Mouse (Mus musculus) intestine, postnatal 0 days (tissue): ENCODE data around the gene Rae1. TPM values are rescaled to one million over a fixed set of nuclear protein-coding genes. Genes with fewer than 3 reads are reported as not detected.
A peak's percentile ranks its signal among the peaks of the same experiment; 100 is the strongest.

Experiments used
- ATAC-seq: fragments of 200-750 bp; cut with Nextera tagmentation; 2 replicates; pipeline ENCODE4 v1.8.0; 2017; ENCODE audit warnings: mild to moderate bottlenecking, moderate TSS enrichment, moderate library complexity
- H3K27ac ChIP-seq: fragments of 300-500 bp; sonication (generic); 2 replicates; pipeline ENCODE4 v1.5.1; 2014; ENCODE audit warnings: mild to moderate bottlenecking, low read depth, low read length, moderate library complexity
- H3K27me3 ChIP-seq: fragments of 300-500 bp; sonication (generic); replicated peaks from 2 replicates; pipeline ENCODE4 v1.6.1; 2014; ENCODE audit warnings: low read length, mixed read lengths; ENCODE audit not compliant: control insufficient read depth, insufficient read depth
- H3K36me3 ChIP-seq: fragments of 300-500 bp; sonication (generic); 2 replicates; pipeline ENCODE4 v1.6.1; 2014; ENCODE audit warnings: mild to moderate bottlenecking, moderate library complexity; ENCODE audit not compliant: control insufficient read depth, insufficient read depth
- H3K4me1 ChIP-seq: fragments of 300-500 bp; sonication (generic); replicated peaks from 2 replicates; pipeline ENCODE4 v1.6.1; 2014; ENCODE audit warnings: antibody characterized with exemption, low read length, mixed read lengths; ENCODE audit not compliant: control insufficient read depth, insufficient read depth
- H3K4me2 ChIP-seq: fragments of 300-500 bp; sonication (generic); replicated peaks from 2 replicates; pipeline ENCODE4 v1.6.1; 2014; ENCODE audit warnings: low read depth, mild to moderate bottlenecking, moderate library complexity
- H3K4me3 ChIP-seq: fragments of 300-500 bp; sonication (generic); 2 replicates; pipeline ENCODE4 v1.5.1; 2014; ENCODE audit warnings: low read depth, low read length
- H3K9ac ChIP-seq: fragments of 300-500 bp; sonication (generic); 2 replicates; pipeline ENCODE4 v1.6.1; 2014; ENCODE audit warnings: mild to moderate bottlenecking, low read depth, low read length
- H3K9me3 ChIP-seq: fragments of 300-500 bp; sonication (generic); 2 replicates; pipeline ENCODE4 v1.6.1; 2016; ENCODE audit warnings: mixed run types; ENCODE audit not compliant: control insufficient read depth
- CTCF ChIP-seq: sonication (generic); IDR thresholded peaks from 2 replicates; pipeline ENCODE4 v1.5.1; 2016; ENCODE audit warnings: low read depth, mild to moderate bottlenecking, control low read depth, antibody characterized with exemption, moderate library complexity
- WGBS: fragments of 180-500 bp; shearing (Covaris S2); extraction: QIAGEN DNeasy Blood & Tissue Kit; methylation state at CpG from one replicate; pipeline ENCODE4 v1.1.7; 2014; 5-methylcytosine and 5-hydroxymethylcytosine counted together
- polyA plus RNA-seq: library from polyadenylated mRNA; unstranded; fragments of >200 nt; fragmentation: Nextera tagmentation; extraction: Ambion mirVana; gene quantifications from 2 replicates; pipeline ENCODE4 v1.2.1, GENCODE M21; 2015

The Rae1 gene
- polyA plus RNA-seq, 1 experiment from 2014 or later: 63.5 TPM

GRCm38 (mm10) chr2:173052881-173053280, 53.0 kb downstream of the Rae1 start:
- H3K27me3 ChIP-seq: no peaks in the 10 kb centered on the region
- H3K9ac ChIP-seq: no peak overlapping the region
- no peak overlapping the region for H3K27ac ChIP-seq
- H3K4me1 ChIP-seq: peaks cover 6% of the 10 kb centered on the region; the same call in 1 of the 2 replicates
- H3K4me2 ChIP-seq: no peak overlapping the region
- no peak overlapping the region for H3K4me3 ChIP-seq
- no peaks in the 10 kb centered on the region for H3K9me3 ChIP-seq
- no peaks in the 10 kb centered on the region for H3K36me3 ChIP-seq
- no peak for ATAC-seq
- 85% methylated on average over 8 of the region's 8 CpGs for WGBS
- TF ChIP-seq CTCF: no peak

GRCm38 (mm10) chr2:173053846-173054245, 53.9 kb downstream of the Rae1 start:
- no peaks in the 10 kb centered on the region for H3K36me3 ChIP-seq
- no peak for ATAC-seq
- H3K27me3 ChIP-seq: no peaks in the 10 kb centered on the region
- no peak overlapping the region for H3K4me2 ChIP-seq
- H3K4me3 ChIP-seq: no peak overlapping the region
- H3K27ac ChIP-seq: no peak overlapping the region
- peaks cover 9% of the 10 kb centered on the region; the same call in 1 of the 2 replicates for H3K4me1 ChIP-seq
- H3K9ac ChIP-seq: no peak overlapping the region
- no peak for TF ChIP-seq CTCF
- WGBS: 75% methylated on average over 6 of the region's 6 CpGs
- no peaks in the 10 kb centered on the region for H3K9me3 ChIP-seq

GRCm38 (mm10) chr2:173056303-173056881, 56.5 kb downstream of the Rae1 start:
- peaks cover 9% of the 10 kb centered on the region; the same call in 1 of the 2 replicates for H3K4me1 ChIP-seq
- 54% methylated on average over 10 of the region's 10 CpGs for WGBS

GRCm38 (mm10) chr2:173056882-173057315, 57.0 kb downstream of the Rae1 start:
- TF ChIP-seq CTCF: no peak
- no peak overlapping the region for H3K4me3 ChIP-seq
- H3K27me3 ChIP-seq: no peaks in the 10 kb centered on the region
- H3K4me1 ChIP-seq: peaks cover 9% of the 10 kb centered on the region; the same call in 1 of the 2 replicates
- ATAC-seq: peak; percentile 66
- no peak overlapping the region for H3K27ac ChIP-seq
- no peaks in the 10 kb centered on the region for H3K36me3 ChIP-seq
- 42% methylated on average over 11 of the region's 11 CpGs for WGBS
- no peak overlapping the region for H3K9ac ChIP-seq
- no peaks in the 10 kb centered on the region for H3K9me3 ChIP-seq
- H3K4me2 ChIP-seq: no peak overlapping the region

More at GRCm38 (mm10) chr2:173056303-173056881, 56.5 kb downstream of the Rae1 start:
- Histone ChIP-seq H3K4me3 (no peak overlapping the region), H3K9me3 (no peaks in the 10 kb centered on the region), H3K27me3 (no peaks in the 10 kb centered on the region), H3K36me3 (no peaks in the 10 kb centered on the region), H3K9ac (no peak overlapping the region), H3K27ac (no peak overlapping the region), H3K4me2 (no peak overlapping the region)
- no peak for TF ChIP-seq CTCF
- ATAC-seq: no peak

GRCm38 (mm10) chr2:173057623-173058022, 57.7 kb downstream of the Rae1 start:
- Histone ChIP-seq H3K4me2 (peak overlapping the region; percentile 50), H3K27ac (peak overlapping the region; percentile 28), H3K9ac (no peak overlapping the region), H3K9me3 (no peaks in the 10 kb centered on the region), H3K4me3 (no peak overlapping the region), H3K36me3 (no peaks in the 10 kb centered on the region), H3K4me1 (peaks cover 11% of the 10 kb centered on the region; the same call in 1 of the 2 replicates), H3K27me3 (no peaks in the 10 kb centered on the region)
- TF ChIP-seq CTCF: no peak
- peak; percentile 57 for ATAC-seq
- 35% methylated on average over 10 of the region's 10 CpGs for WGBS

GRCm38 (mm10) chr2:173058263-173058662, 58.3 kb downstream of the Rae1 start:
- Histone ChIP-seq H3K4me1 (peaks cover 12% of the 10 kb centered on the region; the same call in 1 of the 2 replicates), H3K27ac (peak overlapping the region; percentile 15; the same call in 1 of the 2 replicates), H3K4me2 (no peak overlapping the region), H3K4me3 (no peak overlapping the region), H3K36me3 (no peaks in the 10 kb centered on the region), H3K9me3 (no peaks in the 10 kb centered on the region), H3K9ac (no peak overlapping the region), H3K27me3 (no peaks in the 10 kb centered on the region)
- ATAC-seq: no peak
- WGBS: 32% methylated on average over 11 of the region's 11 CpGs
- TF ChIP-seq CTCF: no peak
